Mouse (Mus musculus): ENCODE results near the gene Atp8b5.

- no peak for TF ChIP-seq CTCF (IDR thresholded peaks at IDR 0.05; ENCODE audit: low read depth)
- TF ChIP-seq EP300 (IDR thresholded peaks at IDR 0.05; ENCODE audit: low read depth) = no peak
Measured at GRCm38 (mm10) chr4:43364914-43365560, 98.1 kb downstream of the Atp8b5 start.

All from heart, postnatal 0 days (tissue).